Mouse (Mus musculus) mouse trophoblast stem cell (cell line): ENCODE data around the gene Slc25a47.
"Not testable (repeated sequence)": the region's sequence is repeated elsewhere in the genome, so short reads cannot be mapped to it uniquely, and the experiment has no call there.

Experiments used
- in situ Hi-C, 2 experiments: fragments of 300-500 bp; cut with MseI, MboI; formaldehyde crosslinking; loops; 2 replicates in 1 of 2; 3 replicates in 1 of 2; pipeline ENCODE4 v1.15.1; 2025

Slc25a47 gene

DNA sequence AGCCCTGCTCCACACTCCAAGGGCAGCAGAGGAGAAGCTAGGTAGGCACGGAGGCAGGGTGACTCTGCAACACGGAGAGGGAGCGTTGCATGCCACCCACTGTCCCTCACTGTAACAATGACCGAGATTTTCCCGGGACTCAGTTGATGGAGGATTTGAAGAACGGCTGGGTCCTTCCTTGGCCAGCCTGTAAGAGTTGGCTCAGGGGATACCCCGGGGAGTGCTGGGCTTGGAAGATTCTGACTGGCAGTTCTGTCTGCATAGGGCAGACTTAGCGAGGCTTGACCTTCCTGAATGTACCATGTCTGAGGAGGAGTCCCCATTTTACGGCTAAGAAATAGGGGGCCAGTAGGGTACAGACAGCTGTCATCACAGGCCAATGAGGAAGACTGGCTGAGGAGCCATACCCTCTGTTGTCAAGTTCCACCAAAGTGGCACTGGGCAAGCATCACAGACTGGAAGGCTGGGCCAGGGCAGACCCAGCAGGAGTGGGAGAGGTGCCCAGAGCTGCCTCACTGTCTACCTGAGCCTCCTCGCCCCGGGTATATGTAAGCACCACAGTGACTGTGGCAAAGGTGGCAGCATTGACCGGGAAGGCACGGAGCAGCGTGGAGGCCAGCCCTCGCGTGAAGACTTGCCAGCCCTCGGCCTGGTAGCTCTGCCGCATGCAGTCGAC is 9.4 kb upstream of the Slc25a47 start:
- in situ Hi-C loops: no loop called here

DNA sequence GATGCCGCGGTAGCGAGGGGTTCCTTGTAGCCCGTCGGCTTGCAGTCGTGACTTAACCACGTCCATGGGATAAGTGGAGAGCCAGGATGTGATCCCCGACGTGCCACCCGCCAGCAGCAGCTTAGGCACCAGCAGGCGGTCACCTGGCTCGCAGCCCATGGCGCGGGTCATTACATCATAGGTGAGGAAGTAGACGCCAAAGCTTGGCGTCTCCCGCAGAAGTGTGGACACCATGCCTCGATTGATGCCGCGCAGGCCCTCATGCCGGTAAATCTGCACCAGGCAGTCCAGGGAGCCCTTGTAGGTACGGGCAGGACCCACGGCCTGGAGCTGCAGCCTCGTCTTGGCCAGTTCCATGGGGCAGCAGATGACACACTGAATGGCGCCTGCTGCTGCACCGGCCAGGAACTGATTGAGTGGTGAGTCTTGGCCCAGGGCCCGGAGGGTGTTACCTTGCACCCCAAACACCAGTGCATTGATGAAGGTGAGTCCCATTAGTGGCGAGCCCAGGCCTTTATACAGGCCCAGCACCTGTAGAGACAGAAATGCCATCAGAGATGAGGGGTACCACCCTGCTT is 8.8 kb upstream of the Slc25a47 start:
- in situ Hi-C loops: no loop called here

DNA sequence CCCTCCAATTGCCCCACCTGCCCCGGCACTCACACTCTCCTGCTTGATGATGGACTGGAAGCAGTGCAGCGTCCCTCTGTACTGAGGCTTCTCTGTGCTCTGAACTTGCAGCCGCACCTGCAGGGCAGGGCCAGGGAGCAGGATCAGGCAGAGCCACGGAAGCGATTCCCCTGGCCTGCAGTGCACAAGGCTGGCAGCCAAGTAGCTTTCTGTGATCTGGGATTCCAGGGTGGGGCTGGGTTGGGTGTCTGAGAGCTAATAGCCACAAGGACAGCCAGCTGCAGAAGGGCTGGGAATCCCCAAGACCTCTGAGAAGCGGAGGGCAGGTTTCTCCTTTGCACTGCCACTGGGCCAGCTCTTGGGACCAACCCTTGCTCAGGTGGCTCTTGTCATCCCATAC is 8.2 kb upstream of the Slc25a47 start:
- in situ Hi-C loops: no loop called here

DNA sequence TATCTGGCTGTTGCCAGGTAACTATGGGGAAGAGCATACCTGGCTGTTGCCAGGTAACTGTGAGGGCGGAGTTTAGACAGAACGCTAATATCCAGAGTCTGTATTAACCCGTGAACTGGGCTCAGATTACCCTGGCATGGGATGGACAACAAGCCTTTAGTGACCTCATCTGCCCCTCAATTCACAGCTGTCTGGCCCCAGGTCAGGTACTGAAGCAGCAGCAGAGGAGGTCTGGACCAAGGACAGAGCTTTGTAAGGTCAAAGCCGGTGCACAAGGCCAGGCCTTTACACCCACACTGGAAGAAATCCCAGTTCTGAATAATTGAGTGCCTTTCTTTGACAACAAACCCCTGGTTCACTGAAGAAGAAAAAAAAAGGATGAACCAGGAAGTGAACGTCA is 6.2 kb upstream of the Slc25a47 start:
- in situ Hi-C loops: no loop called here

DNA sequence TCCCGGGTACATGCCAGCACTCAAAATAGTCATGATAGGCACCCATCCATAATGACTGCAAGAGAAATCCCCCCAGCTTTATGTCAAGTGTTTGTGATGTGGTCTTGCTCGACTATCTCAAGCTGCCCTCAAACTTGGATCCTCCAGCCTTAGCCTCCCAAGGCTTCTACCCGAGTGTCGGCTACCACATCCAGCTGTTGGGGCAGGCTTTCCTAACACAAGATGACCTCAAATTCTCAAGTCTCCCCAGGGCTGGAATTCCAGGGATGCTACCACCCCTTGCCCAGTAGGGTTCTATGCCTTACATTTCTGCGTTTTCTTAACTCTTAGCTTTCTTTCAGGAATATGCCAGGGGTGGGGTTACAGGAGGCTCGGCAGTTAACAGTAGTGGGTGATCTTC is 5.5 kb upstream of the Slc25a47 start:
- in situ Hi-C loops: no loop called here

DNA sequence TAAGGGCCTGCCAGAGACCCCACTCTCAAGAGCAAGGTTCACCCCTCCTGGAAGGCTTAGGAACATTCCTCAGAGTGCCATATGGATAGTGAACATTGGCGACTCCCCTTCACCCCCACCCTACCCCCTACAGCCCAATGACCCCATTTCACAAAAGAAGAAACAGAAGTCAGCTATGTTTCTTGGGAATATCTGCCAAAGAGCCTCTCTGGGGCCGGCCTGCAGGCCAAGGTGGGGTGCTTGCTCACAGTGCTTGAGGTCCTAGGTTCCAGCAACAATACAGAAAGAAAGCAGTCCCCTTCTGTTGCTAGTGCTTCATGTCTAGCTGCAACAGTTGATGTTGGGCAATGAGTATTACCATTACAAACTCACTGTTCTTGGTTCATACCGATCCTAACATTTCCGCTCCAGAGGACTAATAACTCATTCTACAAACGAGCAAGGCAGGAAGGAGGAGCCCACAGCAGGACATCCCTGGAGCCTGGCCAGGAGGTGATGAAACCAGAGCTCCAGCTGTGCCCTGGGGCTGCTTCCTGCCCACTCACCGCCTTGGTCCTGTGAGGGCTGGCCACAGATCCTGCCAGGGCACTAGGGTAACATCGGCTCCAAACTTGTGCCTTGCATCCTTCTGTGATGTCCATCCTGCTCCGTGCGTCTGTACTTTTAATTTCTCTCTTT is 3.7 kb upstream of the Slc25a47 start:
- in situ Hi-C loops: no loop called here

DNA sequence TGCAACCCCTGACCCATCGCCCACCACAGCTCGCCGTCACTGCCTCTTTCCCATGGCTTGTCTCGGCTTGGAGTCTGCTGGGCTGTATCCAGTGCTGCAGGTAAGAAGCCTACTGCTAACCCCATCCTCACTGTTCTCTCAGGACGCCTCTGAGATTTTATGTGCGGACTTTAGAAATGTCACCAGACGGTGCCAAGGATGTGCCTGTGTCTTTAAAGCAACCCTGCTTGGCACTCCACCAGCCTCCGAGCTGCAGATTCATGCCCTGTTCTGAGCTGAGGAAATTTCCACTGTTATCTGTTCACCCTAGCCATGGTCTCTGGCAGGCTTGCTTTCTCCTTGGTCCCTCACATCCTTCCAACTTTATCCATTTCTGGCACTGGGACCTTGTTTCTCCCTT is 3.0 kb upstream of the Slc25a47 start:
- in situ Hi-C loops: no loop called here

DNA sequence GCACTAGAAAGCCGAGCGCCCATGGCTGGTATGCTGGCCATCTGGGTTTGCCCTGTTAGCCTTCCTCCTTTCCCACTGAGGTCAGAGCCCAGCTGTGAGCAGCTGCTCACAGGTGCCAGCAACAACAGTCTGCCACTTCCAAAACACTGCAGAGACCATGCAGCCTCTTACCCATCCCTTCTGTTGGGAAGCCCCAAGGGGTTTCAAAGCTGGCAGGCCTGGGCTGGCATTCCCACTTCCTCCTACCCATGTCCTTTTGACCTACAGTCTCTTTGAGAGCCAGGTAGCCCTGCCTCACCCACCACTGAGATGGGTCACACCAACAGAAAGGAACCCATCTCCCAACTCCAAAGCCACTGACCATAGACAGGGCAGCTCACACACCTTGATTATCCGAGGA is 2.4 kb upstream of the Slc25a47 start:
- in situ Hi-C loops: no loop called here

DNA sequence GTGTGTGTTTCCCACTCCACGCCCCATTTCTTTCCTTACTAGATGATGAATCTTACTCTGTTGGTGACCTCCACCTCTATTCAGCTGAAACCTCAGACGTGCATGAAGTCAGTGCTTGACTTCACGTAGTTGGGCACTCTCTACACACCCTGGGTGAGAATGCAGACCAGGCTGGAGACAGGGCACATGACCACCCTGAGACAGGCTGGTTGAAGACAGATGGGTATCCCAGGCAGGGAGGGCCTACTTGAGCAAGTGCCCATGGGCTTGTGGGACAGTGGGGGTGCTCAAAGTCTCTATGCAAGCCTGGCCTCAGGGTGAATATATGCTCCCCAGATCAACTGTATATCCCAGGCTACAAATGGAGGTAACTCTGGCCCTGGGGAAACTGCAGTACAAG is 1.5 kb upstream of the Slc25a47 start:
- in situ Hi-C loops: no loop called here

DNA sequence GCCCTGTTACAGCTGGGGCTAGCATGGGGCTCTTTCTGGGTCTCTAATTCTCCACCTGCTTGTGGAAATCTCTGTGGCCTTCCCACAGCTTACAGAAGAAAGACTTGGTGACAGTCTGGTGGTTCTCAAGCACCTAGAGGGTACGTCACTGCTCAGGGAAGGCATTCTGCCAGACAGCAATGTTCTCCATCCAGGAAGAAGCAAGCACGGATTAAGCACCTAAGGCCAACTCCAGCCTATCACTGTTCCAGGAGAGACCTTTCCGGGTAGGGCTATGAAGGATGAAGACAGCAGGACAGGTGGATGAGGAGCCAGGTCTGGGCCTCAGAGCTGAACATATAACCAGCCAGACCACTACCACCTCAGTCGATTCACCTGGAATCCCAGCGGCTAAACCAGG is 1.1 kb upstream of the Slc25a47 start:
- in situ Hi-C loops: no loop called here

DNA sequence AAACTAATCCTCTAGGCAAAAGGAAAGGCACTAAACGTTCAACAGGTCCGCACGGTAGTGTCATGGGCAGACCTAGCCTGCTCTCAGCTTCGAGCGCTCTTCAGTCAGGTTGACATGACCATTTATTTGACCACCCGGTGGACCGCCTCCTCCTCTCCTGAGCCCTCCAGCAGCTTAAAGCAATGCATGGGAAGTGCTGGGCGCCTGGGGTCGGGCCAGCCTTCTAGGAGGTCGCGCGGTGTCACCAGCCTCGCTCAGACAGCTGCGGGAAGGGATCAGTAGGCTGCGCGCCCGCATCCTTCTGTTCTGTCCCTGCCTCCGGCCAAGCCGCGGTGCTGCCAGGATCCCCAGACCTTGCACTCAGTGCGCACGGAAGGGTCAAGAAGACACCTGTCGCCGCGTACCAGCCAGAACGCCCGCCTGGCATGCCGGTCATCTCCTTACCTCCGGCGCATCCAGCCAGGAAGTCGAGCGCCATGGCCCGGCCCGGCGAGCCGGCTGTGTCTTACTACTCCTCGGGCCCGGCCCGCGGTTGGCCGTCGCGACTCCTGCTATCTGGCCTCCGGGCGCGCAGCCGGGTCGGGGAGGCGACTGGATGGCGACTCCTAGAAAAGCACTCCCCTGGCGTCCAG is 522 bp upstream of the Slc25a47 start:
- in situ Hi-C loops: no loop called here

DNA sequence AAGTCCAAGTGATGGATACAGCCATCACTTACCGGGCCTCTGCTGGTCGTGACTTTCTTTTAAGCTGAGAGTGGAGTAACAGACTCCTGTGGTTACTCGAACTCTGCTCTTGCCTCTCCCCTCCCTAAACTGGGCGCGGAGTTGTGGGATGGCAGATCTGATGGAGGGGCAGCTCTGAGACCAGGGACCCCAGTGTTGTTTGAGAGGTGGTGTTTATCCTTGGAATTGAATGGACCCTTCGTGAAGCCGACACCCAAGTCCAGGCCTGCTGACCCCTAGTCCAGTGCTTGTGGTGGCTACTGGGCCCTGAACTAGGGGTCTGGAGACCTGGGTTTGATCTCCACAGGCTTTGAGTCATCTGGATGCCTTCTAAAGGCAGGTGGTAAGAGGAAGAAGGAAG is 876 bp downstream of the Slc25a47 start:
- in situ Hi-C loops: no loop called here

DNA sequence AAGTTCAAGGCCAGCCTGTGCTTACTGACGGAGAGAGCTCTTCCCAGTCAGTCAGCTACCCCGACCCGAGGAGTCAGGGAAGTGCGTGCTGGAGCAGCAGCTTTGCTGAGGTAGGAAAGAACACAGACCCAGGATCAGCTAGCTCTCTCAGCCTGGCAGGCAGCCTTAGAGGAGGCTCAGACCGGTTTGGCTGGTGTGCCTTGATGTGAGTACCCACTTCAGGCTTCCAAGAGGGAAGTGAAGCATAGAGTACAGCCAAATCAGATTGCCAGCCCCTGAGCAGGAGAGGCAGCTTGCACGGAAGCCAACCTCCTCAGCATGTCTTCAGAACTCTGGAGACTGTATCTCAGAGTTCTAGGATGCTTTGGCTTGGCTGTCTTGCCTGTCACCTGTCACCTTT is 5.3 kb downstream of the Slc25a47 start:
- in situ Hi-C loops: no loop called here

DNA sequence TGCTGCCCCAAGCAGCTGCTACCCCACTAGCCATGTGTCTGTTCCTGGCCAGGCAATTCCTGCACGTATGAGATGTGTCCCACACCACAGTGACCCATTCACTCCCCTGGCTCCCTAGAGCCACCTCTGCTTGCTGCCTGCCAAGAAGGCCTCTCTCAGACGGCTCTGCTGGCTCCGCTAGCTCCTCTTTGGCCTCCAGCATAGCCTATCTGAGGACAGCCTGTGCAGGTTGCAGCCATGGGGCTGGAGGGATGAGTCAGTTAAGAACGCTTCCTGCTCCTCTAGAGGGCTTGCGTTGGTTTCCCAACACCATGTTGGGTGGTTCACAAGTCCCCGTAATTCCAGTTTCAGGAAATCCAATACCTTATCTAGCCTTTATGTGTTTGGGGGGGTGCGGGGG is 6.8 kb downstream of the Slc25a47 start:
- in situ Hi-C loops: no loop called here

DNA sequence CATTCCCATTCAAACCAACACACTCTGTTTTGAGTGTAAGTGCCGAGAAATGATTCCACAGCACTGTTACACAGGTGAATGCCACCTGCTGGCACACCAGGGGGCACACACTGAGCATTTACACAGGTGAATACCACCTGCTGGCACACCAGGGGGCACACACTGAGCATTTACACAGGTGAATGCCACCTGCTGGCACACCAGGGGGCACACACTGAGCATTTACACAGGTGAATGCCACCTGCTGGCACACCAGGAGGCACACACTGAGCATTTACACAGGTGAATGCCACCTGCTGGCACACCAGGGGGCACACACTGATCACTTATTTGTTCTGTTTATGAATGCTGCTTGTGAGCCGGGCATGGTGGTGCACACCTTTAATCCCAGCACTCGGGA is 12.2 kb downstream of the Slc25a47 start:
- in situ Hi-C loops: not testable (repeated sequence)

DNA sequence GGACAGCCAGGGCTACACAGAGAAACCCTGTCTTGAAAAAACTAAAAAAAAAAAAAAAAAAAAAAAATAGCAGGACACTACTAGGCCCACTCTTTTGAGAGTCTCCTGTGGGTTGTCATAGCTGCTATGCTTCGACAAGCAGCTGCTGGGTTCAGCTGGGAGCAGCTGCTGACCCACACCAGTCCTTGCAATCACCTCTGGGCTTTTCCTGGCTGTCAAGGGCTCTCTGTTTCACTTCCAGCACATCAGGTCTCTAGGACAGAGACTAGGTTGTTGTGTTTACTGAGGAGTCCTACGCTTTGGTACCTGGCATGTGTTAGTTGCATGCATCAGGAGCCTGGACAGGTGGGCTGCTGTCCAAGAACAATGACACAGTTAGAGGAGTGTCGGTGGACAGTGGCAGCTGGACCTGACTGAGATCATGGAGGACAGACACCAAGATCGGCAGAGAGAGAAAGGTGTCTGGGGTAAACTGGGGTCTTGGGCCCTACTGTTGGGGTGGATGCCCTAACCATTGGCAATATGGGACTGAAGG is 13.7 kb downstream of the Slc25a47 start:
- in situ Hi-C loops: no loop called here

DNA sequence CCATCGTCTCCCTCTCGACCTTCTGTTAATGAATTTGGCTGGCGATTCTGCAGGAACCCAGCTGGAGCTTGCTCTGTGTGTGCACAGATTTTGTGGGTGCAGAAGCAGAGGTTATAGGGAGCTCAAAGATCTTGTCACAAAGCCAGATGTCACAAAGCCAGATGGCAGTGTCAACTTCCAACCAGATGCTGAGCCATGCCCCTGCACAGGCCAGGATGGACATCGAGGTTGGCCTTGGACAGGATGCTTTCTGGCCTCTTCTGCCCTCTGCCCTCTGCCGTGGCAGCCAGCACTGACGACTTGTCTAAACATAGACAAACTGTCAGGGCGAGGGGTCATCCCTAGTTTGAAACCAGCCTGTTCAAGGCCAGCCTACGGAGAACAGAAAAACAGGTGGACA is 14.3 kb downstream of the Slc25a47 start:
- in situ Hi-C loops: no loop called here

DNA sequence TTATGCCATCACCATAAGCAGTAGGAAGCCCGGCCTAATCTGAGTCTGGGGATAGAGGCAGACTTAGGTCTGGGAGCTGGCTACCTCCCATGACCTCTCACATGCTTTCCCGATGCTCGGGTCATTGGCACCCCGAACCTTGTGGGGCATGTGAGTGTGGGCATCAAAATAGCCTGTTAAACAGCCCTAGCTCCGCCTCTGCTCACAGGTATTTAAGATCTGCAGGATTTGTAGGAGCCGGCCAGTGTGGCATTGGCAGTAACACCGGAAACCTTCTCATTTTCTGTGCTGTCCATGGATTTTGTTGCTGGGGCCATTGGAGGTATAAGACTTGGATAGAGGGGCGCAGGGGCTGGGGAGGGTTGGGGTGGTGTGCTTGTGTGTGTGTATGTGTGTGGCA is 15.0 kb downstream of the Slc25a47 start:
- in situ Hi-C loops: no loop called here

DNA sequence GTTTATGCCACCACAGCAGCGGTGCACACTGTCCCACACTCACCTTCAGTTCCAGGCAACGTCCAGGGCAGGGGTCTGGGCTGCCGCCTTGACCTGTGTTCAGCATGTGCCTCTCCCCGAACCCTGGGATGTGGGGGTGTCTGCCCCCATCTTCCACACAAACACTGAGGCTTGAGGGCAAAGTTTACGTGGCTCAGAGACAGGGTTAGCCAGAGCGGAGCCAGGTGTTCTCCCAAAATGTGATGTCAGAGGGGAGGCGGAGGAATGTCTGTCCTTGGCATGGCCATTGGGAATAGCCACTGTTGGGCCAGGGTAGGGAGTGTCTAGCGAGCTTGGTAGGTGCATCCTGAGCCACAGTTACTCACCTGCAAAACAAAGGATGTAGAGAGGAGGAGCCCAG is 17.0 kb downstream of the Slc25a47 start:
- in situ Hi-C loops: no loop called here

DNA sequence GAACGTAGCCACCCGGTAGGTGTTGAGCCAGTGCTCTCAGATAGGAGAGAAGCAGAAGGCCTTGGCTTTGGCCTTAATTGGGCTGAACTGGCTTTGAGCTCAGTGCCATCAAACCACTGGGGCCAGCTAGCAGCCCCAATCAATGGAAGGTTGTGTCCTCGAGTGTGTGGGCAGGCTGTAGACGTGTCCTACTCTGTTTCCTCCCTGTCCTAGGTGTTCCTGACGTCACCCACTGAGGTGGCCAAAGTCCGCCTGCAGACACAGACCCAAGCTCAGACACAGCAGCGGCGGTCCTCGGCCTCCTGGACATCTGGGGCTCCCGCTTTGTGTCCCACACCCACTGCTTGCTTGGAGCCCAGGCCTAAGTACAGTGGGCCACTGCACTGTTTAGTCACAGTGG is 19.2 kb downstream of the Slc25a47 start:
- in situ Hi-C loops: no loop called here

DNA sequence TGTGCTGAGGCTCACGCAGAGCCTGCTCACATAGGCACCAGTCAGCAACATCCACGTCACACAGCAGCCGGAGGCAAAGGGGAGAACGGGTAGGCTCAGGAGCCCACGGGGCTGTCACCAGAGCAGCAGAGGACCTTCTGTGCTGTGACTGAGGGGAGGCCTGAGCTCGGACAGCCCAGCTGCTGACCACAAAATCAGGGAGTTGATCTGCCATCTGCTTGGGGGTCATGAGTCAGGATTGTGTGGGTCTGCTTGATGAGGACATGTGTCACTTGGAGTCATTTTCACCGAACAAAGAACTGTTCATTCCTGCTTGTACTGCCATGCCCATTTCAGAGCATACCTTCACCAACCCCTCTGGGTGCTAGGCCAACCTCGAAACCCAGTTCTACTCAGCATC is 20.3 kb downstream of the Slc25a47 start:
- in situ Hi-C loops: no loop called here

DNA sequence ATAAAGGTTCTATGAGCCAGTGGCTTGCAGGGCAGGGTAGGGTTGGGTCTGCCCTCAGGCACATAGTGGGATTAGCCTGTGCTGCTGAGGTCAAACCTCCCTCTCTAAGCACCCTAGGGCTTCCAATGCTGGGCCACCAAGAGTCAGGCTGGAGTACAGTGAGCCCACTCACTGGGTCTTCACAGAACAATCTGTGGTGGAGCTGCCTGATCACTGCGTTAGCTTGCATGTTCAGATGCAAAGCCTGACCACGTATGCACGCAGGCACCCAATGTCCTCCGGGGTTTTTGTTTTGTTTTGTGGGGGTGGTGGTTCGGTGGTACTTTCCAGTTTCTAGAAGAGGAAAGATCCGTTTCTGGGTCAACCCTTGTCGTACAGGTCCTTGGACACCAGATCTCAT is 21.3 kb downstream of the Slc25a47 start:
- in situ Hi-C loops: no loop called here
